ENCODE assay signal across 8 mouse cellular contexts in the genomic region with DNA sequence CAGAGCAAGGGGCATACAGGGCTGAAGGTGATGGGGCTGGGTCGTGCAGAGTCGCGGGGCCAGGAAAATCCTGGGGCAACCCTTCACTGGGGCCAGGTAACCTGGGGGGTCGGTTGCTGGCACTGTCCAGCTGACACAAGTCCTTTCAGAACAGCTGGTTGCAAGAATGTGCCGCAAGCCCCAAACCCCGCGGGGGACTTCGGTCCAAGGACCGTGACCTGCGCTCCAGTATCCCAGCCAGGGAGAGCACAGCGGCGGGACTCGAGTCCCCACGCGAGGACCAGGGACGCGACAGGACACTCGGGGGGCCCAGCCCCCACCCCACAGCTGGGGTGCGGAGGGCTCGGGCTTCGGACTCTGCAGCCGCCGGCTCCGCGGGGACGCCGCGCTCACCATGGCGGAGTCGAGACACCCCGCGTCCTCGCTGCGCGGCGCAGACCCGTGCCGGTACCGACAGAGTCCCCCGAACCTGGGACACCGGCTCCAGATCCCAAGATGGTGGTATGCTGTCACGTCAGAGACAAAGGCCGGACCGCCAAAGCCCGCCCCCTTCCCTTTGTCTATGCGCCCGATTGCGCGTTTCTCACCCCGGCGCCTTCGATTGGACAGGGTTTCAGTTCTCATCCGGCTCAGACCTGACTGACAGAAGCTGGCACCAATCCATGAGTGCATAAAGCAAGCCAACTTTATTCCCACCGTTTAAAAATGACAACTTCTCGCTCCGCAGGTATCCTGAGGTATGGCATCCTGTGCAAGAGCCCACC. TPM values are rescaled to one million over a fixed set of nuclear protein-coding genes. Genes with fewer than 3 reads are reported as not detected.
DNase-seq lines count a peak whose midpoint lies in the region; ATAC-seq lines count a peak whose summit lies in the region.

A gene (minus strand): TSS at position 493 of the 764 bp plus-strand sequence.

- no peaks in the 10 kb centered on the region for H3K27me3 ChIP-seq in megakaryocyte, embryonic 14.5 days (replicated peaks)

- H3K9me3 ChIP-seq in megakaryocyte, embryonic 14.5 days: peaks cover 18% of the 10 kb centered on the region

- peak; percentile 99 for ATAC-seq in inflammation-experienced regulatory T-cells, adult 6 months

- H3K4me1 ChIP-seq in megakaryocyte, embryonic 14.5 days: peaks cover 22% of the 10 kb centered on the region

- DNase-seq in adrenal gland, adult 2 months: peak; percentile 94
- peak; percentile 96 for DNase-seq in embryo, embryonic 11.5 days (ENCODE audit: low read depth, low spot score)
- peak; percentile 87 for DNase-seq in gastrocnemius, postnatal 25 days
- DNase-seq in left cerebral cortex, adult 9 months (ENCODE audit: low spot score in 2 of 2): peak; percentile 91 to 96
- peak; percentile 95 to 96 for DNase-seq in right cerebral cortex, adult 2 months (ENCODE audit: low spot score in 2 of 2)
- DNase-seq in urinary bladder, postnatal 10 days (ENCODE audit: low spot score): peak; percentile 65

- H3K4me3 ChIP-seq in megakaryocyte, embryonic 14.5 days (replicated peaks): peak within 1 kb of the TSS; percentile 96

- peaks cover 30% of the 10 kb centered on the region for H3K36me3 ChIP-seq in megakaryocyte, embryonic 14.5 days (replicated peaks; ENCODE audit: low read length)

RNA-seq across cellular contexts. Expression of the gene that starts here (rescaled TPM):
- total RNA-seq in adrenal gland, adult 2 months (2021): 10 to 100 TPM in 1 of 2 experiments, 1 to 10 TPM in 1; 5.7 to 11.0 TPM
- polyA plus RNA-seq in adrenal gland, adult 2 months (2012; rRNA removed): 1.8 and 2.2 TPM in 2 replicates
- total RNA-seq in gastrocnemius, postnatal 25 days (2021): under 1 TPM; 0.91 to 0.95 TPM
- 10 to 100 TPM; 10.7 to 21.5 (median 17.5) TPM for polyA plus RNA-seq in inflammation-experienced regulatory T-cells, adult 6 months (2017; shearing (Covaris generic))
- 1.2 TPM in 1 of 2 replicates, not detected in the other for polyA plus RNA-seq in megakaryocyte, embryonic 14.5 days (2012; ENCODE audit: insufficient read depth, low replicate concordance)

Comparison
In these comparisons a context has a peak if more than half of its experiments do, and no peak if none do; other contexts are left out.
1. Peak in every context shown above with its lines: DNase-seq, ATAC-seq and H3K4me3 ChIP-seq.
2. Peak in DNase-seq in gastrocnemius, postnatal 25 days; RNA of the gene not detected or under 1 TPM.